ENCODE assay signal across 12 mouse cellular contexts in the genomic region with DNA sequence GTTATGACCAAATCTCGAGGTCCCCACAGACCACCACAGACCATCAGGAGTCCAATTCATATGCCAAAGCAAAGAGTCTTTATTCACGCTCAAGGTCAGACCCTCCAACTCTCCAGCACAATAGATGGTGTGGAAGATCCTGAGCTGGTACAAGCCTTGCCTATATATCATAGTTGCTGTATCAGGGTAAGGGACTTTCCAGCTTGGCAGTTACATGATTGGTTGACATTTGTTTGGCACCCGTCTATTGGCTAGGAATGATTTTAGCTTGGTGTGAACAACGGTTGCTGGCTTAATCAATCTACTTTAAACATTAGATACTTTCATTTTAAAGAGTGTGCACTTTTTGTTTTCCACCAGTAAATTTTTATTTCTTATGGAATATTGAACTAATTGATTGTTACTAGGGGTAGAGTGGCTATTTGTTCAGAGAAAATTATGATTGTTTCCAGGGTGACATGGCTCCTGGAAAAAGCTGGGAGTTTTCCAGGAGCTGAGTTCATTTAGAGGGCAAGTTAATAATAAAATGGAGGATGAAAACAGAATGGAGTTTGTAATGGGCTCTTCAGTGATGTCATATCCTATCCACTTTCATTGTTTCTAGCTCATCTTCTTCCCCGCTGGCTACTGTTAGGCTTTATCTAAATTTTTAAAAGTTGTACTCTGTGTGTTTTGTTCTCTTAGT.
"Had no signal": no experiment of that assay in that cellular context is flagged by ENCODE, and none has a peak within 500 bp of the region (broad histone marks: within the 10 kb centered on the region; RNA-seq: fewer than 3 reads in every experiment).

No protein-coding gene starts in this region.

- H3K27ac ChIP-seq: left cerebral cortex, adult 2 months; limb, embryonic 10.5 days; liver, embryonic 13.5 days; midbrain, embryonic 13.5 days; stomach, embryonic 15.5 days had no signal

- ATAC-seq: liver, postnatal 0 days; lung, postnatal 0 days; midbrain, embryonic 13.5 days had no signal

- H3K27me3 ChIP-seq: liver, embryonic 13.5 days; midbrain, embryonic 13.5 days; stomach, embryonic 15.5 days had no signal

- H3K4me2 ChIP-seq: liver, embryonic 13.5 days; midbrain, embryonic 13.5 days; stomach, embryonic 15.5 days had no signal

- H3K36me3 ChIP-seq: limb, embryonic 10.5 days; liver, embryonic 13.5 days; midbrain, embryonic 13.5 days; stomach, embryonic 15.5 days had no signal

- H3K4me3 ChIP-seq: left cerebral cortex, adult 2 months; limb, embryonic 10.5 days; liver, embryonic 13.5 days; midbrain, embryonic 13.5 days; stomach, embryonic 15.5 days had no signal

- DNase-seq: kidney, postnatal 10 days; liver, embryonic 13.5 days; liver, postnatal 0 days; lung, postnatal 36 days; right cerebral cortex, postnatal 14 days; thymus, adult 2 months; thymus, postnatal 25 days had no signal

- H3K9me3 ChIP-seq: limb, embryonic 10.5 days; liver, embryonic 13.5 days; midbrain, embryonic 13.5 days; stomach, embryonic 15.5 days had no signal

- H3K9ac ChIP-seq: liver, embryonic 13.5 days; liver, postnatal 0 days; midbrain, embryonic 13.5 days; stomach, embryonic 15.5 days had no signal

- H3K4me1 ChIP-seq: limb, embryonic 10.5 days; liver, embryonic 13.5 days; stomach, embryonic 15.5 days had no signal
